Mouse (Mus musculus) liver, postnatal 0 days (tissue): Measurements from ENCODE around the gene Grm4. TPM values are rescaled to one million over a fixed set of nuclear protein-coding genes. Genes with fewer than 3 reads are reported as not detected.

ENCODE experiments used
- ATAC-seq: fragments of 200-750 bp; cut with Nextera tagmentation; 2 replicates; pipeline ENCODE4 v1.8.0; 2017; ENCODE audit warnings: mild to moderate bottlenecking, moderate library complexity
- DNase-seq: peaks from one replicate; pipeline ENCODE4 v3.0.0-alpha.2; 2016
- H3K27ac ChIP-seq: fragments of 300-500 bp; sonication (generic); 2 replicates; pipeline ENCODE4 v1.5.1; 2014; ENCODE audit warnings: antibody characterized with exemption, moderate library complexity, mild to moderate bottlenecking, low read depth
- H3K27me3 ChIP-seq: fragments of 300-500 bp; sonication (generic); 2 replicates; pipeline ENCODE4 v1.6.1; 2014; ENCODE audit warnings: low read length, control low read depth, mixed read lengths; ENCODE audit not compliant: insufficient read depth
- H3K36me3 ChIP-seq: fragments of 300-500 bp; sonication (generic); replicated peaks from 2 replicates; pipeline ENCODE4 v1.6.1; 2014; ENCODE audit warnings: mild to moderate bottlenecking, control low read depth, low read length, moderate library complexity, mixed read lengths; ENCODE audit not compliant: insufficient read depth
- H3K4me1 ChIP-seq: fragments of 300-500 bp; sonication (generic); 2 replicates; pipeline ENCODE4 v1.6.1; 2014; ENCODE audit warnings: antibody characterized with exemption, mild to moderate bottlenecking, control low read depth; ENCODE audit not compliant: insufficient read depth
- H3K4me2 ChIP-seq: fragments of 300-500 bp; sonication (generic); 2 replicates; pipeline ENCODE4 v1.6.1; 2014; ENCODE audit warnings: low read depth, mild to moderate bottlenecking, low read length, moderate library complexity, mixed read lengths
- H3K4me3 ChIP-seq: fragments of 300-500 bp; sonication (generic); 2 replicates; pipeline ENCODE4 v1.5.1; 2014; ENCODE audit warnings: low read depth, low read length
- H3K9ac ChIP-seq: fragments of 300-500 bp; sonication (generic); replicated peaks from 2 replicates; pipeline ENCODE4 v1.6.1; 2014; ENCODE audit warnings: mild to moderate bottlenecking, moderate library complexity
- H3K9me3 ChIP-seq: fragments of 300-500 bp; sonication (generic); 2 replicates; pipeline ENCODE4 v1.6.1; 2016; ENCODE audit warnings: mild to moderate bottlenecking, control low read depth, low read length, mixed read lengths
- CTCF ChIP-seq: sonication (generic); IDR thresholded peaks from 2 replicates; pipeline ENCODE4 v1.5.1; 2016; ENCODE audit warnings: antibody characterized with exemption, low read depth
- EP300 ChIP-seq: IDR thresholded peaks from 2 replicates; pipeline ENCODE4 v1.6.1; 2016; ENCODE audit warnings: antibody characterized with exemption, low read depth, mild to moderate bottlenecking
- WGBS: fragments of 180-500 bp; shearing (Covaris S2); extraction: QIAGEN DNeasy Blood & Tissue Kit; methylation state at CpG from one replicate; pipeline ENCODE4 v1.1.7; 2014; ENCODE audit not compliant: insufficient replicate concordance; 5-methylcytosine and 5-hydroxymethylcytosine counted together
- polyA plus RNA-seq: library from polyadenylated mRNA; unstranded; fragments of >200 nt; fragmentation: Nextera tagmentation; extraction: Ambion mirVana; gene quantifications from 2 replicates; pipeline ENCODE4 v1.2.1, GENCODE M21; 2015

Gene Grm4
- polyA plus RNA-seq, 1 experiment from 2014 or later: not detected

DNA sequence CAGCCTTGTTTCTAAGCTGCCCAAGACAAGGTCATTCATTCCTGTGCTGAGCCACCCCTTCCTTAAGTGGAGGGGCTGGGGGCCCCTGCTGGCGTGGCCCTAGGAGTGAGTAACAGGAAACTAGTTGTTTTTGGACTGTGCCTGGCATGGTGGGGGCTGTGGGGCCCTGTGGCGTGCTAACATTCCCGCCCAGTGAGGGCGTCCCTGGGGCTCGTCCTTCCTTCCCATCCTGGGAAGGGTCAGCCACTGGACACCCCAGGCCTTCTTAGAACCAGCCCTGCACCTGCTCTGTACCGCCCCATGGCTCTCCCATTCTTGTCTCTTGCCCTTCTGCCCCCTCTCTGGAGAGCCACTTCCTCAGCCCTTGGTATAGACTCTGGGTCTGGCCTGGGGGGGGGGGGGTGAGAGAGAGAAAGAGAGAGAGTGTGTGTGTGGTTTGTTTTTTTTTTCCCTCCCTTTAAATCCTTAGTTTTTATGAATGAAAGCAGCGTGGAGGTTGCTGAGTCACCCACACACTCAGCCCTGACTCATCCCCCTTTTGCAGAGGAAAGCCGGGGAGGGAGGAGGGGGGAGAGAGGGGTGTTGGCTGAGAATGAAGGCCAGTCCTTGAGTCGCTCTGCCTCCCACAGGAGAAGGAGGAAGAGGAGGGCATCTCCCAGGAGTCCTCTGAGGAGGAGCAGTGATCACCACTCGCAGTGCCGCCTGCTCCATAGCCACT is 40.8 kb upstream of the Grm4 start:
- WGBS: 58% methylated on average over 9 of the region's 11 CpGs
- Histone ChIP-seq H3K4me1 (peaks cover 40% of the 10 kb centered on the region), H3K9ac (no peak overlapping the region)

DNA sequence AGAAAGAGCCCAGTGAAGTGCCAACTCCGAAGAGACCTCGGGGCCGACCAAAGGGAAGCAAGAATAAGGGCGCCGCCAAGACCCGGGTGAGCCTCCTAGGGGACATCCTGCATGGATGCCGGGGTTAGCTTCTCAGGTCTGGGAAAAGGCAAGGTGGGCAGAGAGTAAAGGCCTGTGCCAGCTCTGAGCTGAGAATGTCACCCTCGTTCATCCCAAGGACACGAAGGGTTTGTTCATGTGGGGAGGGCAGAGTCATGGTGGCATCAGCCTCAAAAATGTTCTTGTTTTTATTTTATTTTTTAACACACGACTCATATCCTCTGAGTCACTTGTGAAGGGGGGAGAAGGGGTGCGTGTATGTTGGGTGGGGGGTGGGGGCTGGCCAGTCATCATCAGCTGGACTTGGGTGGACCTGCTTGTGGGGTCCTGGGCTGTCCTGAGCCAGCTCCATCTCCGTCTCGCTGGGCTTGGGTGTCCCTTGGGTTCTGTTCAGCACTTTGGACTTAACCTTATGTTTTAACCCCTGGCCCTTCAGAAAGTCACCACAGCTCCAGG is 39.8 kb upstream of the Grm4 start:
- Histone ChIP-seq H3K9ac (no peak overlapping the region), H3K4me1 (peaks cover 34% of the 10 kb centered on the region), H3K27ac (no peak overlapping the region), H3K4me3 (no peak overlapping the region), H3K27me3 (no peaks in the 10 kb centered on the region), H3K9me3 (no peaks in the 10 kb centered on the region), H3K36me3 (peaks cover 22% of the 10 kb centered on the region), H3K4me2 (no peak overlapping the region)
- DNase-seq (no peak), ATAC-seq (no peak)
- TF ChIP-seq CTCF (no peak), EP300 (no peak)
- WGBS: 83% methylated on average over 13 of the region's 13 CpGs

More for the DNA sequence above, 40.8 kb upstream of the Grm4 start:
- H3K9me3 ChIP-seq: no peaks in the 10 kb centered on the region
- 0 out of 2 replicates have a peak overlapping the region, but pooled peaks have one; percentile 11 for H3K27ac ChIP-seq
- TF ChIP-seq EP300: no peak
- TF ChIP-seq CTCF: no peak
- no peaks in the 10 kb centered on the region for H3K27me3 ChIP-seq
- ATAC-seq (no peak), DNase-seq (no peak)
- no peak overlapping the region for H3K4me2 ChIP-seq
- no peak overlapping the region for H3K4me3 ChIP-seq
- peaks cover 22% of the 10 kb centered on the region for H3K36me3 ChIP-seq

DNA sequence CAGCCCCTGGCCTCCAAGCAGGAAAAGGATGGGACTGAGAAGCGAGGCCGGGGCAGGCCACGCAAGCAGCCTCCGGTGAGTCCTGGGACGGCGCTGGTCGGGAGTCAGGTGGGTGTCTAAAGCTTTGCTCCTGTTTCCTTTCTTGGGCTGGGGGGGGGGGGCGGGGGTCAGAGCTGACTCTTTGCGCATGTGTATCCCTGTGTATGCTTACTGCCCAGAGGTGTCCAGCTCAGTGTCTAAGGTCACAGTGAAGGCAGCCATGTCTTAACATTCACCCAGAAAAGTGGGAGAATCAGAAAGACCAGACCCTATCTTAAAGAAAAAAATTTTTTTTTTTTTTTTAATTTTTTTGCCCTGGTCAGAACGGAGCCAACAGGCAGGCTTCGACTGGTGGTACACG is 38.4 kb upstream of the Grm4 start:
- TF ChIP-seq CTCF (no peak), EP300 (no peak)
- peak overlapping the region; percentile 96; the same call in 1 of the 2 replicates for H3K4me2 ChIP-seq
- H3K36me3 ChIP-seq: peaks cover 22% of the 10 kb centered on the region
- no peak overlapping the region for H3K4me3 ChIP-seq
- peaks cover 41% of the 10 kb centered on the region for H3K4me1 ChIP-seq
- no peaks in the 10 kb centered on the region for H3K9me3 ChIP-seq
- H3K27me3 ChIP-seq: no peaks in the 10 kb centered on the region
- no peak for ATAC-seq
- no peak overlapping the region for H3K27ac ChIP-seq
- peak overlapping the region; percentile 90; the same call in 1 of the 2 replicates for H3K9ac ChIP-seq
- no peak for DNase-seq
- 55% methylated on average over 10 of the region's 12 CpGs for WGBS

DNA sequence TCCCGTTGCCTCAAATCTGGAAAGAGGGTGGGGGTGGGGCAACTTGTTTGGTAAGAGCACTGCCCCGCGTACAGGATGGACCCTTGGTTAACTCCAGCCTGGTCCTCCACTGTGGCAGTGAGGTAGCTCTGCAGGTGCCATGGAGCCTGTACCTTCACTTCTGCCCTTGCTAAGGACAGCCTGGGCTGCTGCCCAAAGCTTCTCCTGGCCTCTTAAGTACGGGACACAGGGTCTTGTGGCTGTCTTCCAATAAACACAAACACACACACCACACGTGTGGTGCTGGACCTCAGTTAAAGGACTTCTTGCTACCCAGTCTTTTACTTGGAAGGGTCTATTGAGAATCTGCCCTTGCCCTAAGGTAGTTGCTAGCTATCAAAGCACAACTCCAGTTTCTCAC is 37.6 kb upstream of the Grm4 start:
- WGBS: 12% methylated on average over 5 of the region's 5 CpGs
- DNase-seq (no peak), ATAC-seq (no peak)
- peak overlapping the region; percentile 96 for H3K4me2 ChIP-seq
- H3K4me1 ChIP-seq: peaks cover 39% of the 10 kb centered on the region
- peak overlapping the region; percentile 78 for H3K4me3 ChIP-seq
- no peak overlapping the region for H3K27ac ChIP-seq
- peak overlapping the region; percentile 90 for H3K9ac ChIP-seq
- H3K36me3 ChIP-seq: peaks cover 22% of the 10 kb centered on the region
- no peaks in the 10 kb centered on the region for H3K9me3 ChIP-seq
- TF ChIP-seq CTCF (no peak), EP300 (no peak)
- H3K27me3 ChIP-seq: no peaks in the 10 kb centered on the region

DNA sequence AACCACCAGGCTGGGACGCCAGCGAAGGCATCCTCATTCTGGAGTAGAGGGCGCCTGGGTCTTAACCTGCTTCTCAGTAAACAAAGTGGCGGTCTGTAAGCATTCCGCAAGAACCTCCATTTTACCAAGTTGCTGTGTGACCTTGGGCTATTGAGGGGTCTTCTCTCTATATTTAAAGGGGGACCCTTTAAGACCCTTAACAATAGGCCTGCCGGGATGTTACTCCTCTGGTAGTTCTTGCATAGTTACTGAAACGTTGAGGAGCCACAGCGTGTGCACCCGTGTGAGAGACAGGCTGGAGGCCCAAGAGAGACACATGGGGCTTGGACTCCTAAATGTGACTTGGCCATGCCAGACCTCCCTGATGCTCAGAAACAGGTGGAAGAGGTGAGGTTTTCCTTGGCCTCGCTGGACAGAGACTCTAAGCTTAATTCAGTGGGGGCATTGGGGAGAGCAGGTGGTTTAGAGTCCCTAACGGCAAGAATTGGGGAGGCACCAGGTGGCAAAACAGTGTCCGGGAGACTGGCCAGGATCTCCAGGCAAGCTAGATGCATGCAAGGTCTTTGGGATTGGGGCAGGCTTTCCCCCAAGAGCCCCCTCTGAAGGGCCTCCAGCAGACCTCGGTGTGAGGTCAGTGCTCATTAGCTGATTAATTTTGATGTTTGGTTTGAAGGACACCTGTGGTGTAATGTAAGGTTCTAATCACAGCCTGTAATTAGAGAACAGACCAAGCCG is 36.9 kb upstream of the Grm4 start:
- WGBS: 7% methylated on average over 14 of the region's 14 CpGs
- H3K27ac ChIP-seq: 0 out of 2 replicates have a peak overlapping the region, but pooled peaks have one; percentile 25
- peak overlapping the region; percentile 96 for H3K4me2 ChIP-seq
- peak overlapping the region; percentile 78 for H3K4me3 ChIP-seq
- DNase-seq: no peak
- no peaks in the 10 kb centered on the region for H3K27me3 ChIP-seq
- H3K4me1 ChIP-seq: peaks cover 42% of the 10 kb centered on the region
- peaks cover 22% of the 10 kb centered on the region for H3K36me3 ChIP-seq
- H3K9ac ChIP-seq: peak overlapping the region; percentile 90
- ATAC-seq: no peak
- H3K9me3 ChIP-seq: no peaks in the 10 kb centered on the region
- TF ChIP-seq CTCF: no peak
- TF ChIP-seq EP300: no peak
